30 mouse cellular contexts compared by ENCODE assay signal in the genomic region with DNA sequence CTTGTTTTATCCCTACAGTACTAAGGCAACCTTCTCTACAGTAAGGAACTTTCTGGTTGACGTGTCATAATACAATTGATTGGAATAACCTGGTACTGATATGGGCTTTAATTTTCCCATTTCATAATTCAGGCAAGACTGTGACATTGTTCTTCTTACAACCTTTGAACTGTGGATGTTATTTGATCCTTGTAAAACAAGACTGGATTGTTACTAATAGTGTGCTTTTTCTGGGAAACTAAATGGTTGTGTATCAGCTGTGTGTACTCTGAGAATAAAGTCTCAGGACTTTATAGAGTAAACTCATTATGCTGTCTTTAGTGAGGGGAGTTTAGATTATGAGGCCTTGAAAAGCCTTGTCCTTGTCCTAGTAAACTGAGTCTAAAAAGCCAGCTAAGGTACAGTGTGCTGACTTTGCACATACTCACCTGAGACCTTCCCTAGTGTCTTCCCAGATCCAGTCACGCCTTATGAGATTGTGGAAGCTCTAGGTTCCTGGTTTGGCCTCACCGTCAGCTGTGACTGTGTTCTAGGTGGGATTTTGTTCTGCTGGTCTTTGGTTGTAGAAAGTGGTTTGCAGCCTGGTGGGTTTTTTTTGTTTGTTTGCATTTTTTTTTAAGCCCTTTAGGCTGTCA.
"Had no signal": no experiment of that assay in that cellular context is flagged by ENCODE, and none has a peak within 500 bp of the region (broad histone marks: within the 10 kb centered on the region; RNA-seq: fewer than 3 reads in every experiment).

No protein-coding gene starts in this region.

- H3K9ac ChIP-seq: heart, embryonic 12.5 days; heart, embryonic 13.5 days; heart, embryonic 15.5 days; hindbrain, embryonic 12.5 days; hindbrain, embryonic 13.5 days; hindbrain, embryonic 14.5 days; hindbrain, embryonic 15.5 days; kidney, embryonic 15.5 days had no signal

- H3K9me3 ChIP-seq: heart, embryonic 10.5 days; heart, embryonic 12.5 days; heart, embryonic 13.5 days; heart, embryonic 15.5 days; hindbrain, embryonic 10.5 days; hindbrain, embryonic 12.5 days; hindbrain, embryonic 13.5 days; hindbrain, embryonic 15.5 days; kidney, embryonic 15.5 days had no signal

- H3K4me2 ChIP-seq: heart, embryonic 11.5 days; heart, embryonic 12.5 days; heart, embryonic 13.5 days; heart, embryonic 15.5 days; hindbrain, embryonic 12.5 days; hindbrain, embryonic 13.5 days; hindbrain, embryonic 14.5 days; hindbrain, embryonic 15.5 days; kidney, embryonic 15.5 days had no signal

- H3K4me3 ChIP-seq: heart, adult 2 months; heart, embryonic 10.5 days; heart, embryonic 12.5 days; heart, embryonic 13.5 days; heart, embryonic 15.5 days; hindbrain, embryonic 10.5 days; hindbrain, embryonic 12.5 days; hindbrain, embryonic 13.5 days; hindbrain, embryonic 15.5 days; kidney, embryonic 15.5 days; layer of hippocampus, adult 2 months; left cerebral cortex, adult 2 months had no signal

- H3K27me3 ChIP-seq: heart, embryonic 12.5 days; heart, embryonic 13.5 days; heart, embryonic 15.5 days; hindbrain, embryonic 12.5 days; hindbrain, embryonic 13.5 days; hindbrain, embryonic 15.5 days; kidney, embryonic 15.5 days had no signal

- DNase-seq: heart, adult 2 months; heart, postnatal 10 days; heart, postnatal 36 days; heart, postnatal 4 days; kidney, adult 11 months; kidney, adult 18-20 months; kidney, adult 8-10 months; kidney, postnatal 10 days; kidney, postnatal 14 days; kidney, postnatal 25 days; kidney, postnatal 36 days; kidney, postnatal 4 days; layer of hippocampus, adult 9-11 months; layer of hippocampus, postnatal 36 days had no signal

- H3K36me3 ChIP-seq: heart, embryonic 10.5 days; heart, embryonic 13.5 days; heart, embryonic 15.5 days; hindbrain, embryonic 10.5 days; hindbrain, embryonic 12.5 days; hindbrain, embryonic 13.5 days; hindbrain, embryonic 15.5 days; kidney, embryonic 15.5 days had no signal

- H3K27ac ChIP-seq: heart, adult 2 months; heart, embryonic 10.5 days; heart, embryonic 13.5 days; heart, embryonic 15.5 days; hindbrain, embryonic 10.5 days; hindbrain, embryonic 12.5 days; hindbrain, embryonic 13.5 days; hindbrain, embryonic 14.5 days; hindbrain, embryonic 15.5 days; hindbrain, postnatal 0 days; kidney, embryonic 15.5 days; kidney, postnatal 0 days; left cerebral cortex, adult 2 months had no signal

- ATAC-seq: hindbrain, postnatal 0 days; inflammation-experienced regulatory T-cells, adult 6 months had no signal
